Mouse (Mus musculus): Measurements from ENCODE around the gene Gramd2. TPM values are rescaled to one million over a fixed set of nuclear protein-coding genes. Genes with fewer than 3 reads are reported as not detected.
A peak's percentile ranks its signal among the peaks of the same experiment; 100 is the strongest.

Gramd2 gene
- polyA plus RNA-seq, 1 experiment from 2014 or later, result 1.1 TPM

- Histone ChIP-seq H3K27me3 (replicated peaks; ENCODE audit: control insufficient read depth, insufficient read depth, low read length) (no peaks in the 10 kb centered on the region), H3K4me1 (ENCODE audit: control insufficient read depth, insufficient read depth, low read length) (peaks cover 4% of the 10 kb centered on the region; the same call in 1 of the 2 replicates), H3K27ac (ENCODE audit: low read length) (no peak overlapping the region), H3K36me3 (ENCODE audit: control insufficient read depth, insufficient read depth, low read length) (no peaks in the 10 kb centered on the region), H3K4me3 (ENCODE audit: low read length) (no peak overlapping the region), H3K4me2 (ENCODE audit: low read depth, low read length) (no peak overlapping the region), H3K9me3 (ENCODE audit: control insufficient read depth, low read length) (no peaks in the 10 kb centered on the region), H3K9ac (ENCODE audit: low read depth, low read length) (no peak overlapping the region)
- WGBS, result 49% methylated on average over 6 of the region's 6 CpGs
- ATAC-seq, result peak; percentile 58
Measured at GRCm38 (mm10) chr9:59703099-59703498, 23.2 kb downstream of the Gramd2 start.

DNA sequence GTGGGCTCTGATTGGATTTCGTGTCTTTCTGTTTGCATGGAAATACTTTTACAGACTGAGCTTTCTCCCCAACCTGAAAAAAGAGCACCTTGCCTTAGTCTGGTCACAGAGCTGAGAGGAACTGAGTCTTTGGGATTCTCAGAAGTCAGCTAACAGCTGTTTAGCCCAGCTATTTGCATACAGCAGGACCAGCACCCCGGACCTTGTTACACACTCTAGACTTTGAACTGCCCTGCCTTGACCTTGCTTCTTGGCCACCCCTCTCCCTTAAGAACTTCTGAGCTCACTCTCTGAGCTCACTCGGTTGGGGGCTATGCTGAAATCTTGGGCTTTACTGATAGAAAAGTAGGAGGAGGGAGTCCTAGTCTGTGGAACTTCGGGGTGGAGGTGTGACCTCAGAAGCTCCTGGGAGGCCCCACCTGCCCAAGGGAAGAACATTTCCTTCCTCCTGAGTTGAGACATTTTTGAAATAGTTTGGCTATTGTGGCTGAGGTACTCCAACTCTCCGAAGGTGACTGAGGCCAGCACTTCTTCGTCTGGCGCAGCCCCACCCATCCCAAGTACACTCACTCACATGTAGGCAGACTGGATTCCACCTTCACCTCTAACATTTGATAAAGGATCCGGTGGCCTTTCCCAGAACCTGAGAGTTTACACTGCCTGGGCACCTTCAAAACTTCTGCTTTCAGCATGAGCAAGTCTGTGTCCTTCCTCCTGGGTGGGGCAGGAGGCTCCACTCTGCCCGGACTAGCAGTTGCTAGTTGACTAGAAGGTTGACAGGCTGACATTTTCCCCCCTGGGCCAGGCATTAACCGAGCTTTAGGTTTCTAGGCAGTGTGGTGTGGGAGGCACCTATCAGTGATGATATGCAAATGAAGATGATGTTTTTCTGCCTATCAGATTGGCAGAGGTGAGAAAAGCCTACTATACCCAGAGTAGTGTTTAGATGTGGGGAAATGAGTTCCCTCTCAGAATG is 27.2 kb downstream of the Gramd2 start:
- 46% methylated on average over 10 of the region's 10 CpGs for WGBS
- Histone ChIP-seq H3K27ac (ENCODE audit: low read length) (peak overlapping the region; percentile 25; the same call in 1 of the 2 replicates), H3K4me3 (ENCODE audit: low read length) (no peak overlapping the region), H3K9me3 (ENCODE audit: control insufficient read depth, low read length) (no peaks in the 10 kb centered on the region), H3K4me2 (ENCODE audit: low read depth, low read length) (no peak overlapping the region), H3K9ac (ENCODE audit: low read depth, low read length) (no peak overlapping the region), H3K4me1 (ENCODE audit: control insufficient read depth, insufficient read depth, low read length) (peaks cover 4% of the 10 kb centered on the region; the same call in 1 of the 2 replicates), H3K36me3 (ENCODE audit: control insufficient read depth, insufficient read depth, low read length) (no peaks in the 10 kb centered on the region), H3K27me3 (replicated peaks; ENCODE audit: control insufficient read depth, insufficient read depth, low read length) (no peaks in the 10 kb centered on the region)
- peak; percentile 52 for ATAC-seq

DNA sequence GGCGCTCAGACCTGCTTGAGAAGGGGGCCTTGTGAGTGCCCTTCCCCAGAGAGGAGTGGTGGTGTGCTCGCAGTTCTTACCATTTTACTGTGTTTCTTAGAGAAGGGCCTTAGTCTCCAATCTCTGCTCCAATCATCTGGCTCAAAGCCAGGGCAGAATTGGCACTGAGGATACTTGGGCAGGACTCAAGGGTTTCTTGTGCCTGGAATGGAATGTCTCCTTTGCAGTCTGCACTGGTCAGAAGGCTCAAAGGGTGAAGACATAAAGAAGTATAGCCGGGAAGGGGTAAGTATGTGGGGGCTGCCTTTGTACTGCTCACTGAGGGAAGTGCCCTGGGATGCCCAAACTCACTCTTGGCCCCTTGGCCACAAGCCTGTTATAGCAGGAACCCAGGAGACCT is 29.3 kb downstream of the Gramd2 start:
- ATAC-seq, result no peak
- H3K27me3 ChIP-seq (replicated peaks; ENCODE audit: control insufficient read depth, insufficient read depth, low read length), result no peaks in the 10 kb centered on the region
- H3K4me2 ChIP-seq (ENCODE audit: low read depth, low read length), result no peak overlapping the region
- no peak overlapping the region for H3K4me3 ChIP-seq (ENCODE audit: low read length)
- no peak overlapping the region for H3K27ac ChIP-seq (ENCODE audit: low read length)
- peaks cover 4% of the 10 kb centered on the region; the same call in 1 of the 2 replicates for H3K4me1 ChIP-seq (ENCODE audit: control insufficient read depth, insufficient read depth, low read length)
- H3K36me3 ChIP-seq (ENCODE audit: control insufficient read depth, insufficient read depth, low read length), result no peaks in the 10 kb centered on the region
- no peaks in the 10 kb centered on the region for H3K9me3 ChIP-seq (ENCODE audit: control insufficient read depth, low read length)
- no peak overlapping the region for H3K9ac ChIP-seq (ENCODE audit: low read depth, low read length)
- WGBS, result 84% methylated on average over 3 of the region's 3 CpGs

- peak; percentile 90 for ATAC-seq
- WGBS, result 42% methylated on average over 7 of the region's 7 CpGs
- Histone ChIP-seq H3K27me3 (replicated peaks; ENCODE audit: control insufficient read depth, insufficient read depth, low read length) (no peaks in the 10 kb centered on the region), H3K36me3 (ENCODE audit: control insufficient read depth, insufficient read depth, low read length) (no peaks in the 10 kb centered on the region), H3K4me1 (ENCODE audit: control insufficient read depth, insufficient read depth, low read length) (peaks cover 2% of the 10 kb centered on the region; the same call in 1 of the 2 replicates), H3K4me3 (ENCODE audit: low read length) (no peak overlapping the region), H3K27ac (ENCODE audit: low read length) (peak overlapping the region; percentile 44; the same call in 1 of the 2 replicates), H3K9me3 (ENCODE audit: control insufficient read depth, low read length) (no peaks in the 10 kb centered on the region), H3K9ac (ENCODE audit: low read depth, low read length) (no peak overlapping the region), H3K4me2 (ENCODE audit: low read depth, low read length) (no peak overlapping the region)
Measured at GRCm38 (mm10) chr9:59716275-59716898, 36.4 kb downstream of the Gramd2 start.

DNA sequence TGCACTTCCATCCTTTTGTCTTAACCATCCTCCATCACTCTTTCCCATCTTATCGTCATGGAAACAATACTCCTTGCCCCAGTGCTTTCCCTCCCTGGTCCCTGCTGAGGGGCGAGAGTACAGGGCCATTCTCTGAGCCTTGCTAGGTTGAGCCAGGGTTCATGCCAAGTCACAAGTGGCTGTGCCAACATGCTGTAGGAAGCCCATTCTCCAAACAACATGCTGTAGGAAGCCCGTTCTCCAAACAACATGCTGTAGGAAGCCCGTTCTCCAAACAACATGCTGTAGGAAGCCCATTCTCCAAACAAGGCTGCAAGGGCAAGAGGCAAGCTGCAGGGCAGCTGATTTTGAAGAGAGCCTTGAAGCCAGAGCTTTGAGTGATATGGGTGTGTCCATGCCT is 38.3 kb downstream of the Gramd2 start:
- H3K9ac ChIP-seq (ENCODE audit: low read depth, low read length), result no peak overlapping the region
- no peaks in the 10 kb centered on the region for H3K36me3 ChIP-seq (ENCODE audit: control insufficient read depth, insufficient read depth, low read length)
- 89% methylated on average over 4 of the region's 4 CpGs for WGBS
- peaks cover 2% of the 10 kb centered on the region for H3K4me1 ChIP-seq (ENCODE audit: control insufficient read depth, insufficient read depth, low read length)
- ATAC-seq, result no peak
- no peak overlapping the region for H3K27ac ChIP-seq (ENCODE audit: low read length)
- no peaks in the 10 kb centered on the region for H3K9me3 ChIP-seq (ENCODE audit: control insufficient read depth, low read length)
- no peaks in the 10 kb centered on the region for H3K27me3 ChIP-seq (replicated peaks; ENCODE audit: control insufficient read depth, insufficient read depth, low read length)
- no peak overlapping the region for H3K4me2 ChIP-seq (ENCODE audit: low read depth, low read length)
- no peak overlapping the region for H3K4me3 ChIP-seq (ENCODE audit: low read length)

- no peak overlapping the region for H3K9ac ChIP-seq (ENCODE audit: low read depth, low read length)
- no peaks in the 10 kb centered on the region for H3K36me3 ChIP-seq (ENCODE audit: control insufficient read depth, insufficient read depth, low read length)
- H3K27ac ChIP-seq (ENCODE audit: low read length), result no peak overlapping the region
- H3K27me3 ChIP-seq (replicated peaks; ENCODE audit: control insufficient read depth, insufficient read depth, low read length), result no peaks in the 10 kb centered on the region
- H3K9me3 ChIP-seq (ENCODE audit: control insufficient read depth, low read length), result no peaks in the 10 kb centered on the region
- ATAC-seq, result no peak
- peaks cover 7% of the 10 kb centered on the region for H3K4me1 ChIP-seq (ENCODE audit: control insufficient read depth, insufficient read depth, low read length)
- no peak overlapping the region for H3K4me2 ChIP-seq (ENCODE audit: low read depth, low read length)
- WGBS, result 88% methylated on average over 5 of the region's 5 CpGs
- no peak overlapping the region for H3K4me3 ChIP-seq (ENCODE audit: low read length)
Measured at GRCm38 (mm10) chr9:59721144-59721543, 41.2 kb downstream of the Gramd2 start.

GRCm38 (mm10) chr9:59723096-59723657 is 43.2 kb downstream of the Gramd2 start:
- Histone ChIP-seq H3K4me2 (ENCODE audit: low read depth, low read length) (peak overlapping the region; percentile 39), H3K9ac (ENCODE audit: low read depth, low read length) (peak overlapping the region; percentile 27; the same call in 1 of the 2 replicates), H3K4me3 (ENCODE audit: low read length) (no peak overlapping the region; the same call in 1 of the 2 replicates)

GRCm38 (mm10) chr9:59723791-59724442 is 44.0 kb downstream of the Gramd2 start:
- no peak overlapping the region for H3K9ac ChIP-seq (ENCODE audit: low read depth, low read length)
- no peak overlapping the region for H3K4me3 ChIP-seq (ENCODE audit: low read length)
- peaks cover 7% of the 10 kb centered on the region for H3K4me1 ChIP-seq (ENCODE audit: control insufficient read depth, insufficient read depth, low read length)
- 53% methylated on average over 8 of the region's 8 CpGs for WGBS
- H3K9me3 ChIP-seq (ENCODE audit: control insufficient read depth, low read length), result no peaks in the 10 kb centered on the region
- H3K4me2 ChIP-seq (ENCODE audit: low read depth, low read length), result peak overlapping the region; percentile 39; the same call in 1 of the 2 replicates
- no peak overlapping the region for H3K27ac ChIP-seq (ENCODE audit: low read length)
- H3K36me3 ChIP-seq (ENCODE audit: control insufficient read depth, insufficient read depth, low read length), result no peaks in the 10 kb centered on the region
- ATAC-seq, result peak; percentile 33; the same call in 1 of the 2 replicates
- no peaks in the 10 kb centered on the region for H3K27me3 ChIP-seq (replicated peaks; ENCODE audit: control insufficient read depth, insufficient read depth, low read length)

More at GRCm38 (mm10) chr9:59723096-59723657, 43.2 kb downstream of the Gramd2 start:
- H3K9me3 ChIP-seq (ENCODE audit: control insufficient read depth, low read length), result no peaks in the 10 kb centered on the region
- no peaks in the 10 kb centered on the region for H3K36me3 ChIP-seq (ENCODE audit: control insufficient read depth, insufficient read depth, low read length)
- peak; percentile 59; the same call in 1 of the 2 replicates for ATAC-seq
- H3K27ac ChIP-seq (ENCODE audit: low read length), result no peak overlapping the region
- WGBS, result 18% methylated on average over 10 of the region's 10 CpGs
- H3K27me3 ChIP-seq (replicated peaks; ENCODE audit: control insufficient read depth, insufficient read depth, low read length), result no peaks in the 10 kb centered on the region
- peaks cover 7% of the 10 kb centered on the region for H3K4me1 ChIP-seq (ENCODE audit: control insufficient read depth, insufficient read depth, low read length)
